Mouse (Mus musculus) Patski (cell line): ENCODE data around the gene Gdf15. TPM values are rescaled to one million over a fixed set of nuclear protein-coding genes. Genes with fewer than 3 reads are reported as not detected.
"Not testable (repeated sequence)": the region's sequence is repeated elsewhere in the genome, so short reads cannot be mapped to it uniquely, and the experiment has no call there.

Experiments
- ATAC-seq: fragments of 100-300 bp; one replicate; pipeline ENCODE4 v1.8.0; 2021
- CTCF ChIA-PET: fragments of 350-600 bp; sonication (Branson Sonifier 250); formaldehyde crosslinking; loops from one replicate; lab custom pipeline; 2022; ENCODE audit warnings: inconsistent platforms; lab: Charles Lee
- POLR2A ChIA-PET: fragments of 350-600 bp; sonication (Branson Sonifier 250); formaldehyde crosslinking; loops from one replicate; lab custom pipeline; 2022; ENCODE audit warnings: antibody characterized with exemption, inconsistent platforms; lab: Charles Lee
- DNase-seq: peaks from one replicate; pipeline ENCODE4 v3.0.0-alpha.2; 2011; ENCODE audit warnings: low read depth, low spot score
- H3K27me3 ChIP-seq: fragments of 371-371 bp; one replicate; pipeline ENCODE4 v1.5.1; 2021
- CTCF ChIP-seq: fragments of 100-300 bp; IDR thresholded peaks from one replicate; pipeline ENCODE4 v1.5.1; 2021
- in situ Hi-C: fragments of 300-500 bp; cut with MboI; formaldehyde crosslinking; loops from 3 replicates; pipeline ENCODE4 v1.11.1; 2018; ENCODE audit warnings: low pct_unique_long_range_greater_than_20kb, mixed read lengths
- polyA plus RNA-seq: library from polyadenylated mRNA; unstranded; gene quantifications from one replicate; pipeline ENCODE4 v1.2.3, GENCODE M21; 2021

The Gdf15 gene
- polyA plus RNA-seq, 1 experiment from 2014 or later: 354 TPM

DNA sequence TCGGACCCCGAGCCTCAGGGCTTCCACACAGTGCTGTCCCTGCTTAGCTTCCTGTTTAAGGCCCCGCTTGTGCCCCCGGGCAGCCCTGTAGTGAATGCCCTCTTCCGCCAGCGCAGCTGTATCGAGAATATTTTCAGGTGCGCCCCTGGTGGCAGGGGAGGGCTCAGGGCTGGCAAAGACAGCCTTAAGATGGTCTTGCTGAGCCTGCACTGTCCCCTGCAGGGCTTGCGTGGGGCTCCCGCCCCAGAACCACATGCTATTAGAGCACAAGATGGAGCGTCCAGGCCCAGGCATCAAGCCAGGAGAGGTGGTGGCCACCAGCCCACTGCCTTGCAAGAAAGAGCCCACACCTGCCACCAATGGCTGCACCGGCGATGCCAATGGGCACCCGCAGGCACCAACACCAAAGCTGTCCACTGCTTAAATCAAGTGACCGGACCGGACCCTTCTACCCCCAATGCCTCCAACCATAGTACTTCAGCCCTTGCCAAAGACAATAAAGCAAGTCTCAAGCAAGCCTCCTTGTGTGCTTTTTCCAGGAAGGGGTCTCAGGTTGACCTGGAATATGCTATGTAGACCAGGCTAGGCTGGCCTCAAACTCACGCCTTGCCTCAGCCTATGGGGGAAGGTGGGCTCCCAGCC lies 35.4 kb downstream of the Gdf15 start:
- DNase-seq (no peak), ATAC-seq (no peak)
- no peak for TF ChIP-seq CTCF
- CTCF ChIA-PET: interaction anchor here (0.8 kb wide), 1 partner anchor 9 kb away, joined by 3 read pairs; no protein-coding TSS in a partner anchor
- in situ Hi-C loops: no loop called here
- POLR2A ChIA-PET: interaction anchor here (1.0 to 1.3 kb wide), 2 partner anchors 11 to 12 kb away, joined by 3 to 6 read pairs; partner anchors contain the start of gene Ssbp4
- no peaks in the 10 kb centered on the region for H3K27me3 ChIP-seq

DNA sequence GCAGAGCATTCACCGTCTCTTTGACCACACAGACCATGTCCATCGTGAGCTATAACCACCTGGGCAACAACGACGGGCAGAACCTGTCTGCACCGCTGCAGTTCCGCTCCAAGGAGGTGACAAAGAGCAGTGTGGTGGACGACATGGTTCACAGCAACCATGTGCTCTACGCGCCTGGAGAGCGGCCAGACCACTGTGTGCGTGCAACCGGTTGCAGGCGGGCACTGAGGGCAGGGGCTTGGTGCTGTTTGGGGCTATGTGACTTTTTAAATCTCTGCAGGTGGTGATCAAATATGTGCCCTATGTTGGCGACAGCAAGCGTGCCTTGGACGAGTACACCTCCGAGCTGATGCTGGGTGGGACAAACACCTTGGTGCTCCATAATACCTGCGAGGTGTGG lies 36.0 kb downstream of the Gdf15 start:
- CTCF ChIA-PET: interaction anchor here (0.8 kb wide), 1 partner anchor 10 kb away, joined by 3 read pairs; no protein-coding TSS in a partner anchor
- in situ Hi-C loops: no loop called here

DNA sequence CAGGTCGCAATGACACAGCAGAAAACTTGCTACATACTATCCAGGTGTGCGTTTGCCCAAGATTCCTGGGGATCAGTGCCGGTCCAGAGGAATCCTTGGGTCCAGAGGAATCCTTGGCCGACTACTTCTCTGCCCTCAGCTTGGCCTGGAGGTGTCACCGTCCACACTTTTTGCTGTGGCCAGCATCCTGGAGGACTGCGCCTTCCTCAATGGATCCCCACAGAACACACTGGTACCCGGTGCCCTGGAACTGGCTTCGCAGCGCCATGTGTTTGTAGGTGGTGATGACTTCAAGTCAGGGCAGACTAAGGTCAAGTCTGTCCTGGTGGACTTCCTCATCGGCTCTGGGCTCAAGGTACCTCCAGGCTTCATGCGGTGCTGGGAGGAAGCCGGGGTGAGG lies 36.4 kb downstream of the Gdf15 start:
- no peaks in the 10 kb centered on the region for H3K27me3 ChIP-seq
- in situ Hi-C loops: no loop called here
- ATAC-seq: no peak
- ChIA-PET POLR2A (interaction anchor here (1.0 kb wide), 1 partner anchor 13 kb away, joined by 6 read pairs; the partner anchor contains the start of gene Ssbp4), CTCF (no interaction called here)
- no peak for TF ChIP-seq CTCF
- no peak for DNase-seq

More for the DNA sequence above, 36.0 kb downstream of the Gdf15 start:
- ATAC-seq (no peak), DNase-seq (no peak)
- POLR2A ChIA-PET: interaction anchor here (1.0 to 1.3 kb wide), 2 partner anchors 10 to 12 kb away, joined by 3 to 6 read pairs; partner anchors contain the start of gene Ssbp4
- TF ChIP-seq CTCF: no peak
- no peaks in the 10 kb centered on the region for H3K27me3 ChIP-seq

DNA sequence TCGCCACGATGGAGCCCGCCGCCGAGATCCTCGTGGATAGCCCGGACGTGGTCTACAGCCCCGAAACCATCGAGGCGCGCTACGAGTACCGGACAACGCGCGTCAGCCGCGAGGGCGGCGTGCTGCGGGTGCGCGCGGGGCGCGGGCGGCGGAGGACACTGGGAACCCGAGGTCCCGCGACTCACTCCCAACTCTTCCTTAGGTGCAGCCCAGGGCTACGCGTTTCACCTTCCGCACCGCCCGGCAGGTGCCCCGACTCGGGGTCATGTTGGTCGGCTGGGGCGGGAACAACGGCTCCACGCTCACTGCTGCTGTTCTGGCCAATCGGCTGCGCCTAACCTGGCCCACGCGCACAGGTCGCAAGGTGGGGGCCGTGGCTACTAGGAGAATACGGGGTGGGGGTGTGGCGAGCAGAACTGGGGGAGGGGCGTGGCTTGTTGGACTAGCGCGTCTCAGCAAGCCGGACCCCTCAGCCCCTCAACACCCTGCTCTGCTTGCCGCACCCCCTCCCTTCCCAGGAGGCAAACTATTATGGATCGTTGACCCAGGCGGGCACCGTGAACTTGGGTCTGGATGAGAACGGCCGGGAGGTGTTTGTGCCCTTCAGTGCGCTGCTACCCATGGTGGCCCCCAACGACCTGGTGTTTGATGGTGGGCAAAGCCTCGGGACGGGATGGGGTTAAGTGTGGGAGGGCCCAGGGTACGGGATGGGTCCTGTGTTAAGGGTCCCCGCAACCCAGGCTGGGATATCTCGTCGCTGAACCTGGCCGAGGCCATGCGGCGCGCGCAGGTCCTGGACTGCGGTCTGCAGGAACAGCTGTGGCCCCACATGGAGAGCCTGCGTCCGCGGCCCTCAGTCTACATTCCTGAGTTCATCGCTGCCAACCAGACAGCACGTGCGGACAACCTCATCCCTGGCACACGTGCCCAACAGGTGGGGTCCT lies 37.4 kb downstream of the Gdf15 start:
- in situ Hi-C loops: no loop called here
- CTCF ChIA-PET: no interaction called here
- DNase-seq: no peak
- no peak for TF ChIP-seq CTCF
- ATAC-seq: no peak
- POLR2A ChIA-PET: no interaction called here
- no peaks in the 10 kb centered on the region for H3K27me3 ChIP-seq

DNA sequence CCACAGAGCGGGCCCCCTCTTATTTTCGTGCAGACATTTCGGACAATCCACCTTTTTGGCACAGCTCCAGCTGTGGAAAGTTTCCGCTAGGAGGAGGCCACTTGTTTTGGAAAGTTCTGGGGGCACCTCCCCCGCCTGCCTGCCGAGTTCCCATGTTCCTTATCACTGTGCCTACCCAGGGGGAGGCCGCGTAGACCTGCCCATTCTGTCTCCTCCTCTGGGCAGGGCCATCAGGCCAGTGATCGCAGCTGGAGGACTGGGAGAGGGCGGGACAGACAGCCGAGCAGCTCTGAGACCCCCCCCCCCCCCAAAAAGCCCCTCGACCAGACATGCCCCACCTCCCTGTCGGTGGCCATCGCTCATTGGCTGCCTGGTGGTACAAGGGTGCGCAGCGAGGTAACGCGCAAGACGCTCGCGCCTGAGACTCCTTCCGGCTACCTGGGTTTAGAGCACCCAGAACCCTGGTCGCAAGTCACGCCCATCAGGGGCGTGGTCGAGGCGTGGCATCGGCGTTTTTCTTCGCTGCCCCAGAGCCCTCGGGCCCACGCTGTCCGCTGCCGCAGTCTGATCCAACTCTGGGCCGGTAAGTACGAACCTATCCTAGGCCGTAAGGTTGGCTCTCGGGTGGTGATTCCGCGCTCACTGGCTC lies 38.2 kb downstream of the Gdf15 start, which contains the start of gene Isyna1:
Gene Isyna1 (plus strand): TSS at position 413 of the 649 bp plus-strand sequence.
- POLR2A ChIA-PET: interaction anchor here (0.5 kb wide), 1 partner anchor 11 kb away, joined by 3 read pairs; no protein-coding TSS in a partner anchor
- in situ Hi-C loops: no loop called here
- ATAC-seq: no peak
- H3K27me3 ChIP-seq: no peaks in the 10 kb centered on the region
- CTCF ChIA-PET: no interaction called here
- DNase-seq: no peak
- TF ChIP-seq CTCF: no peak

DNA sequence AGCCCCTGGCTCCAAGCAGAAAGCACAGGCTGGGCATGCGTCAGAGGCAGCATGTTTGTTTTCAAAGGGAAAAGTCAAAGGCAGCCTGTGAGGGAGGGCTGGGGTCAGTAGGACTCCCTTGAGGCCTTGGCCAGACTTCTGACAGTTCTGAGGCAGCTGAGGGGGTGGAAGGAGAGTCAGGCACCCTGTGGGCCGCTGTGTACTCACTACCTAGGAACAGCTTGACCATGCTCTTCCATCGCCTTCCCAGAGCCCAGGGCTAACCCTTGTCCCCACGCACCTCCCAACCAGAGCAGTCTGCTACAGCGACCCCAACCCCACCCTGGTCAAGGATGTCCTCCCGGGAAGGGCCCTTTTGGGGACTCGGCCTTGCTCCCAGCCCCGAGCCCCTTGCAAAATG lies 39.1 kb downstream of the Gdf15 start:
- ATAC-seq (peak; percentile 2), DNase-seq (no peak)
- in situ Hi-C loops: no loop called here
- ChIA-PET POLR2A (no interaction called here), CTCF (interaction anchor here (1.5 kb wide), 1 partner anchor 11 kb away, joined by 3 read pairs; no protein-coding TSS in a partner anchor)
- TF ChIP-seq CTCF: no peak
- no peaks in the 10 kb centered on the region for H3K27me3 ChIP-seq

DNA sequence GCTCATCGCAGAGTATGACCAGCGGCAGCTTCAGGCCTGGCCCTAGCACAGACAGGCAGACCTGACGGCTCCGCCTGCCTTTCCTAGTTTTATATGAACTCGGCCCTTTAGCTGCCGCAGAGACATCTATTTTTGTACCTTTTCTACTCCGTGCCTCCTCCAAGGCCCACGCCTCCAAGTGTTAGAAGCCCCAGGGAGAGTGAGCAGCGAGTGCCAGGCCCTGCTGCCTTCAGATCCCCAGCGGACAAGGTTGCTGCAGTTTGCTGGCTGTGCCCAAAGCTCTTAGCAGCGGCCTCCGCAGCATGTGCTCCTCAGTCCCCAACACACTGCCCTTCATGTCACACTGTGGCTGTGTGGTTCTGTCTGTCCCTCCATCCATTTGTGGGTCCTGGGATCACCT lies 40.7 kb downstream of the Gdf15 start:
- in situ Hi-C loops: no loop called here
- DNase-seq (no peak), ATAC-seq (no peak)
- TF ChIP-seq CTCF: no peak
- H3K27me3 ChIP-seq: no peaks in the 10 kb centered on the region
- CTCF ChIA-PET: interaction anchor here (1.2 to 1.5 kb wide), 2 partner anchors 10 to 13 kb away, joined by 3 read pairs; no protein-coding TSS in a partner anchor
- POLR2A ChIA-PET: interaction anchor here (1.4 kb wide), 1 partner anchor 18 kb away, joined by 3 read pairs; no protein-coding TSS in a partner anchor

DNA sequence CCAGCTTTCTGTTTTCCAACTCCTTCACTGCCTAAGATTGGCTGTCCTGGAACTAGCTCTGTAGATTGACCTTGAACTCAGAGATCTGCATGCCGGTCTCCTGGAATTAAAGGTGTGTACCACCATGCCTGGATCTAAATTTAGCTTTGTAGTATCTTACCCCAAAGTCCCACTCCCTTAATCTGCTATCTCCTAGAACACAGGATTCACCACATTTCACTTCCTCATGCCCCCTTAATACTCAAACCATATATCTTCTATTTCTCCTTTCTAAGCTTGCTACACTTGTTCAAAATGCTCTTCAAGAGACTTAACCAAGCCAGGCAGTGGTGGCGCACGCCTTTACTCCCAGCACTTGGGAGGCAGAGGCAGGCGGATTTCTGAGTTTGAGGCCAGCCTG lies 44.3 kb downstream of the Gdf15 start:
- ChIA-PET POLR2A (interaction anchor here (0.6 to 0.7 kb wide), 2 partner anchors 27 to 199 kb away, joined by 3 to 4 read pairs; no protein-coding TSS in a partner anchor), CTCF (interaction anchor here (1.3 to 1.7 kb wide), 5 partner anchors 15 to 83 kb away, joined by 3 to 4 read pairs (median 3); no protein-coding TSS in a partner anchor)
- DNase-seq, in situ Hi-C loops, H3K27me3 ChIP-seq, ATAC-seq: not testable (repeated sequence)

DNA sequence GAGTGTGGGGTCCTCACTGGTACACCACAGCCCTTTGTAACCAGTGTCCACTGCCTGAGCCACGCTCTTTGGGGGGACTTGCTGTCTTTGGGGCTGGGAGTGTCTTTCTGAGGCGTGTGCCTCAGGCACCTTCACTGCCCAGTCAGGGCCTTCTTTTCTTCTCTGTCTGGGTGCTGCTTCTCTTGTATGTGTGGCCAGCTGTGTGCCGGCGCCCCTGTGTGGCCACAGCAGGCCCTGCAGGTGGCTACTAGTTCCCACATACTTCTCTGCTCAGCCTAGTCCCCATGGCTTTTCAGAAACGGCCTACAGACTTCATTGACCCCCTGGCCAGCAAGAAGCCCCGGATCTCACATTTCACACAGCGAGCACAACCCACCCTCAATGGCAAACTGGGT lies 47.0 kb downstream of the Gdf15 start:
- ATAC-seq (peak; percentile 54), DNase-seq (no peak)
- ChIA-PET CTCF (interaction anchor here (1.3 to 11.7 kb wide), 5 partner anchors 9 to 25 kb away, joined by 3 to 64 read pairs (median 6); no protein-coding TSS in a partner anchor), POLR2A (no interaction called here)
- in situ Hi-C loops: no loop called here
- H3K27me3 ChIP-seq: no peaks in the 10 kb centered on the region
- TF ChIP-seq CTCF: no peak
